Mouse (Mus musculus) MEL (cell line): ENCODE measurements around the gene Ffar2.

Experiments
- EP300 ChIP-seq, 2 experiments: IDR thresholded peaks; 2 replicates each; pipeline ENCODE4 v1.6.1; 2011; ENCODE audit warnings: improper control_type of control experiment in 2 of 2, low read length in 2 of 2, low read depth in 1 of 2, mild to moderate bottlenecking in 1 of 2
- POLR2A ChIP-seq, 2 experiments: IDR thresholded peaks; 2 replicates each; pipeline ENCODE4 v1.6.1; 2011 to 2012; ENCODE audit warnings: low read length in 2 of 2, mild to moderate bottlenecking in 2 of 2, control low read depth in 1 of 2, improper control_type of control experiment in 1 of 2, low read depth in 1 of 2, moderate library complexity in 1 of 2; ENCODE audit not compliant: control insufficient read depth in 1 of 2, insufficient read depth in 1 of 2, poor library complexity in 1 of 2
- USF2 ChIP-seq, 2 experiments: IDR thresholded peaks; 2 replicates each; pipeline ENCODE4 v1.6.1; 2011 to 2012; ENCODE audit warnings: improper control_type of control experiment in 2 of 2, low read length in 2 of 2, borderline replicate concordance in 1 of 2, inconsistent platforms in 1 of 2, low read depth in 1 of 2, mild to moderate bottlenecking in 1 of 2; ENCODE audit not compliant: insufficient read depth in 1 of 2
- ZMIZ1 ChIP-seq: IDR thresholded peaks from 2 replicates; pipeline ENCODE4 v1.6.1; 2012; ENCODE audit warnings: low read depth, mild to moderate bottlenecking, inconsistent platforms, low read length, improper control_type of control experiment, moderate library complexity

- TF ChIP-seq EP300 (IDR thresholded peaks at IDR 0.05; ENCODE audit: low read depth in 1 of 2, low read length in 2 of 2) (no peak), USF2 (IDR thresholded peaks at IDR 0.05; ENCODE audit: borderline replicate concordance in 1 of 2, insufficient read depth in 1 of 2, low read depth in 1 of 2, low read length in 2 of 2) (no peak), ZMIZ1 (no peak), POLR2A (IDR thresholded peaks at IDR 0.05; ENCODE audit: control insufficient read depth in 1 of 2, insufficient read depth in 1 of 2, low read depth in 1 of 2, low read length in 2 of 2, poor library complexity in 1 of 2) (no peak)
These were observed 37.6 kb downstream of the Ffar2 start for GRCm38 (mm10) chr7:30785721-30786546.
